Mouse (Mus musculus): ENCODE data around the gene Crx. TPM values are rescaled to one million over a fixed set of nuclear protein-coding genes. Genes with fewer than 3 reads are reported as not detected.

Gene Crx
- polyA plus RNA-seq (2012; rRNA removed): not detected in 2 replicates

- no peaks in the 10 kb centered on the region for H3K27me3 ChIP-seq (ENCODE audit: control insufficient read depth, insufficient read depth, low read length)
- H3K36me3 ChIP-seq (ENCODE audit: control insufficient read depth, insufficient read depth, low read length): no peaks in the 10 kb centered on the region
- 30% methylated on average over 4 of the region's 4 CpGs for WGBS
- H3K4me1 ChIP-seq (ENCODE audit: control insufficient read depth, insufficient read depth, insufficient read length, low read length): no peaks in the 10 kb centered on the region
- no peak within 1 kb of the TSS for H3K27ac ChIP-seq (ENCODE audit: insufficient read depth, low read depth, low read length)
- no peak within 1 kb of the TSS for H3K4me3 ChIP-seq (ENCODE audit: low read depth, low read length)
- no peak for TF ChIP-seq POLR2A (IDR thresholded peaks at IDR 0.05; ENCODE audit: low read depth, low read length)
- no peak for TF ChIP-seq CTCF (IDR thresholded peaks at IDR 0.05; ENCODE audit: extremely low read depth, insufficient read length, insufficient replicate concordance, low read depth, low read length)
These were observed at the start of gene Crx for GRCm38 (mm10) chr7:15879756-15880155. TSS of gene Crx (minus strand) at chr7:15879968.

GRCm38 (mm10) chr7:15922220-15922773, 42.5 kb upstream of the Crx start, which contains the start of gene Selenow:
TSS of gene Selenow (minus strand) at chr7:15922402.
- peak within 1 kb of the TSS; percentile 87 for H3K27ac ChIP-seq (ENCODE audit: insufficient read depth, low read depth, low read length)
- peak within 1 kb of the TSS; percentile 88 for H3K4me3 ChIP-seq (ENCODE audit: low read depth, low read length)
- WGBS: under 1% methylated on average over 33 of the region's 33 CpGs

GRCm38 (mm10) chr7:15921796-15922195, 42.0 kb upstream of the Crx start:
- no peaks in the 10 kb centered on the region for H3K27me3 ChIP-seq (ENCODE audit: control insufficient read depth, insufficient read depth, low read length)
- WGBS: under 1% methylated on average over 10 of the region's 10 CpGs
- TF ChIP-seq CTCF (IDR thresholded peaks at IDR 0.05; ENCODE audit: extremely low read depth, insufficient read length, insufficient replicate concordance, low read depth, low read length): no peak
- TF ChIP-seq POLR2A (IDR thresholded peaks at IDR 0.05; ENCODE audit: low read depth, low read length): no peak
- H3K4me3 ChIP-seq (ENCODE audit: low read depth, low read length): peak overlapping the region; percentile 88
- H3K36me3 ChIP-seq (ENCODE audit: control insufficient read depth, insufficient read depth, low read length): peaks cover 13% of the 10 kb centered on the region
- peaks cover 14% of the 10 kb centered on the region; the same call in 1 of the 2 replicates for H3K4me1 ChIP-seq (ENCODE audit: control insufficient read depth, insufficient read depth, insufficient read length, low read length)
- peak overlapping the region; percentile 87 for H3K27ac ChIP-seq (ENCODE audit: insufficient read depth, low read depth, low read length)

More at GRCm38 (mm10) chr7:15922220-15922773, 42.5 kb upstream of the Crx start, which contains the start of gene Selenow:
- H3K4me1 ChIP-seq (ENCODE audit: control insufficient read depth, insufficient read depth, insufficient read length, low read length): peaks cover 14% of the 10 kb centered on the region; the same call in 1 of the 2 replicates
- peaks cover 8% of the 10 kb centered on the region for H3K36me3 ChIP-seq (ENCODE audit: control insufficient read depth, insufficient read depth, low read length)
- H3K27me3 ChIP-seq (ENCODE audit: control insufficient read depth, insufficient read depth, low read length): no peaks in the 10 kb centered on the region
- TF ChIP-seq CTCF (IDR thresholded peaks at IDR 0.05; ENCODE audit: extremely low read depth, insufficient read length, insufficient replicate concordance, low read depth, low read length) (no peak), POLR2A (IDR thresholded peaks at IDR 0.05; ENCODE audit: low read depth, low read length) (peak; percentile 75; the same call in 1 of the 2 replicates)

GRCm38 (mm10) chr7:15920645-15921190, 41.0 kb upstream of the Crx start:
- Histone ChIP-seq H3K27me3 (ENCODE audit: control insufficient read depth, insufficient read depth, low read length) (no peaks in the 10 kb centered on the region), H3K4me1 (ENCODE audit: control insufficient read depth, insufficient read depth, insufficient read length, low read length) (peaks cover 14% of the 10 kb centered on the region; the same call in 1 of the 2 replicates), H3K4me3 (ENCODE audit: low read depth, low read length) (peak overlapping the region; percentile 5; the same call in 1 of the 2 replicates), H3K36me3 (ENCODE audit: control insufficient read depth, insufficient read depth, low read length) (peaks cover 13% of the 10 kb centered on the region), H3K27ac (ENCODE audit: insufficient read depth, low read depth, low read length) (no peak overlapping the region)
- WGBS: 84% methylated on average over 6 of the region's 6 CpGs
- no peak for TF ChIP-seq CTCF (IDR thresholded peaks at IDR 0.05; ENCODE audit: extremely low read depth, insufficient read length, insufficient replicate concordance, low read depth, low read length)
- TF ChIP-seq POLR2A (IDR thresholded peaks at IDR 0.05; ENCODE audit: low read depth, low read length): no peak

GRCm38 (mm10) chr7:15919947-15920346, 40.2 kb upstream of the Crx start:
- 89% methylated on average over 9 of the region's 9 CpGs for WGBS
- peaks cover 13% of the 10 kb centered on the region for H3K36me3 ChIP-seq (ENCODE audit: control insufficient read depth, insufficient read depth, low read length)
- no peak overlapping the region for H3K4me3 ChIP-seq (ENCODE audit: low read depth, low read length)
- TF ChIP-seq POLR2A (IDR thresholded peaks at IDR 0.05; ENCODE audit: low read depth, low read length) (no peak), CTCF (IDR thresholded peaks at IDR 0.05; ENCODE audit: extremely low read depth, insufficient read length, insufficient replicate concordance, low read depth, low read length) (no peak)
- H3K27me3 ChIP-seq (ENCODE audit: control insufficient read depth, insufficient read depth, low read length): no peaks in the 10 kb centered on the region
- H3K27ac ChIP-seq (ENCODE audit: insufficient read depth, low read depth, low read length): no peak overlapping the region
- peaks cover 14% of the 10 kb centered on the region; the same call in 1 of the 2 replicates for H3K4me1 ChIP-seq (ENCODE audit: control insufficient read depth, insufficient read depth, insufficient read length, low read length)

GRCm38 (mm10) chr7:15918371-15918770, 38.6 kb upstream of the Crx start:
- H3K27ac ChIP-seq (ENCODE audit: insufficient read depth, low read depth, low read length): no peak overlapping the region
- peaks cover 14% of the 10 kb centered on the region; the same call in 1 of the 2 replicates for H3K4me1 ChIP-seq (ENCODE audit: control insufficient read depth, insufficient read depth, insufficient read length, low read length)
- peaks cover 13% of the 10 kb centered on the region for H3K36me3 ChIP-seq (ENCODE audit: control insufficient read depth, insufficient read depth, low read length)
- TF ChIP-seq CTCF (IDR thresholded peaks at IDR 0.05; ENCODE audit: extremely low read depth, insufficient read length, insufficient replicate concordance, low read depth, low read length): no peak
- no peak for TF ChIP-seq POLR2A (IDR thresholded peaks at IDR 0.05; ENCODE audit: low read depth, low read length)
- H3K4me3 ChIP-seq (ENCODE audit: low read depth, low read length): no peak overlapping the region
- no peaks in the 10 kb centered on the region for H3K27me3 ChIP-seq (ENCODE audit: control insufficient read depth, insufficient read depth, low read length)

GRCm38 (mm10) chr7:15916996-15917395, 37.2 kb upstream of the Crx start:
- WGBS: 82% methylated on average over 4 of the region's 4 CpGs
- H3K36me3 ChIP-seq (ENCODE audit: control insufficient read depth, insufficient read depth, low read length): peaks cover 13% of the 10 kb centered on the region
- no peaks in the 10 kb centered on the region for H3K27me3 ChIP-seq (ENCODE audit: control insufficient read depth, insufficient read depth, low read length)
- H3K4me3 ChIP-seq (ENCODE audit: low read depth, low read length): no peak overlapping the region
- peaks cover 9% of the 10 kb centered on the region; the same call in 1 of the 2 replicates for H3K4me1 ChIP-seq (ENCODE audit: control insufficient read depth, insufficient read depth, insufficient read length, low read length)
- no peak for TF ChIP-seq CTCF (IDR thresholded peaks at IDR 0.05; ENCODE audit: extremely low read depth, insufficient read length, insufficient replicate concordance, low read depth, low read length)
- no peak for TF ChIP-seq POLR2A (IDR thresholded peaks at IDR 0.05; ENCODE audit: low read depth, low read length)
- no peak overlapping the region for H3K27ac ChIP-seq (ENCODE audit: insufficient read depth, low read depth, low read length)

Measured in small intestine, adult 2 months (tissue).